Mouse (Mus musculus): ENCODE measurements around the gene Afap1. TPM values are rescaled to one million over a fixed set of nuclear protein-coding genes. Genes with fewer than 3 reads are reported as not detected.

Afap1 gene
- polyA plus RNA-seq, 1 experiment = 14.1 TPM

DNA sequence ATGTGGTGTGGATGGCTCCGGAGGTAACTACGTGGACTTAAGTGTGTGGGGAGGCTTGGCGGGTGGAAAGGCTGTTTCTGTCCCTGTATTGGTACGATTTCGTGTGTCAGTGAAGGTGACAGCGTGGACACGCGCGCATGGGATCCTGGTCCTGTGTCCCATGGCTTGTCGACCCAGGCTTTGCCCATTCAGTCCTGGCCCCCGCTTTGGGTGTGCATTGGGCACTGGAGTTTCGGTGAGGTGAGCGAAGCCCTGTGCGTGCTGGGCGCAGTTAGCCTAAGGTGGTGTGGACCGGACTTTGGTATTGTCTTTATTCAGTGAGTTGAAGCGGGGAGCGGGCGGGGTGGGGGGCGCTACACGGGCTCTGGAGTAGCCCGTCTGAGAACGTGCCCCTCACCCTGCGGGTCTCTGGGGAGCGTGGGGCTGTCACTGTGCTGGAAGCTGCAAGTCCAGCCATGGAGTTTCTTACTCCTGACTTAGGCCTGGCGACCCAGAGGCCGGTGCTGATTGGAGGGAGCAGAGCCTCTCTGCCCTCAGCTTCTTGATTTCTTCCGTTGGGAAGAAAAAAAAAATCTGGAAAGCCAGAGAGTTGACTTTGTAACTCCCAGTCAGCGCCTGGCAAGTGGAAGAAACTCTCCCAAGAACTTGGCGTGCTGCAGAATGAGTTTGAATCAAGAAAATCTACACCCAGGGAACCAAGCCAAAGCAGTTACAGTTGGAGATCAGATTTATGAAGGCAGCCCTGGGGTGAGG, 1.4 kb downstream of the Afap1 start:
- no peak for TF ChIP-seq POLR2A (IDR thresholded peaks at IDR 0.05; ENCODE audit: extremely low read depth, insufficient read depth, low read length)
- no peak for TF ChIP-seq CTCF (IDR thresholded peaks at IDR 0.05; ENCODE audit: extremely low read depth, insufficient read depth, low read length)
- Histone ChIP-seq H3K27ac (ENCODE audit: insufficient read depth, low read length) (no peak overlapping the region), H3K4me3 (ENCODE audit: insufficient read depth, low read length) (peak overlapping the region; percentile 68), H3K4me1 (ENCODE audit: control insufficient read depth, insufficient read depth, low read length) (peaks cover 2% of the 10 kb centered on the region)

DNA sequence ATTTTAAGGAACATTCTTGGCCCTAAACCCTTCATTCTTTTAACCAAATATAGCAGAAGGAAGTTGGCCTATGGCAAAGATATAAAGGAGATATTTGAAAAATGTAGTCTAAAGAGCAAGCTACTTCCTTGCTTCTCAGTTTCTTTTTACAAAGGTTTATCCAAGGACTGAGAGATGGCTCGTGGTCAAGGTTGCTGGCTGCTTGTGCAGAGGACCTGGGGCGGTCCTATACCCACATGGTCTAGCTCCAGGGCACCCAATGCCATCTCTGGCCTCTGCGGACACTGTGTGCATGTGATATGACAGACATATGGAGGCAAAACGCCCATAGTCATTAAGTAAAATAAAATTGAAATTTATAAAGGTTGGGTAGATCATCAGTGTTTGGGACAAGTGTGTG, 2.8 kb downstream of the Afap1 start:
- H3K4me1 ChIP-seq (ENCODE audit: control insufficient read depth, insufficient read depth, low read length) = peaks cover 2% of the 10 kb centered on the region; the same call in 1 of the 2 replicates
- H3K4me3 ChIP-seq (ENCODE audit: insufficient read depth, low read length) = no peak overlapping the region
- H3K27ac ChIP-seq (ENCODE audit: insufficient read depth, low read length) = no peak overlapping the region
- TF ChIP-seq POLR2A (IDR thresholded peaks at IDR 0.05; ENCODE audit: extremely low read depth, insufficient read depth, low read length) = no peak
- TF ChIP-seq CTCF (IDR thresholded peaks at IDR 0.05; ENCODE audit: extremely low read depth, insufficient read depth, low read length) = no peak

DNA sequence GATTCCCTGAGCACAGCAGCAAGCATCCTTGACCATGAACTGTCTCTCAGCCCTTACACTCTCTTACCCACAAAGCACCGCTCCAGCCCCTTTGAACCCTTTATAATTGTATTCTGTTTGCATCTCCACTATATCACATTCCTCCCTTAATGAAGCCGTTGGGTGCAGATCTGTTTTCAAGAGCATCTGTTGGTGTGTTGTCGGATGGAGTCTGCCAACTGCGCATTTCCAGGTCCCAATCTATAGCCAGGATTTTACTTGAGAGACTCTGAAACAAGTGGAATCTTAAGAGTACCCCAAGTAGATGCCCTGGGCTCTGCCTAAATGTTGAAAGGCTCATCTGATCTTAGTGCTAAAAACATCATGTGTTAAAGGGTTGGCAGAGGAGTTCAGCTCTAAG, 3.4 kb downstream of the Afap1 start:
- TF ChIP-seq POLR2A (IDR thresholded peaks at IDR 0.05; ENCODE audit: extremely low read depth, insufficient read depth, low read length) (no peak), CTCF (IDR thresholded peaks at IDR 0.05; ENCODE audit: extremely low read depth, insufficient read depth, low read length) (no peak)
- H3K4me1 ChIP-seq (ENCODE audit: control insufficient read depth, insufficient read depth, low read length) = peaks cover 2% of the 10 kb centered on the region; the same call in 1 of the 2 replicates
- no peak overlapping the region for H3K27ac ChIP-seq (ENCODE audit: insufficient read depth, low read length)
- no peak overlapping the region for H3K4me3 ChIP-seq (ENCODE audit: insufficient read depth, low read length)

DNA sequence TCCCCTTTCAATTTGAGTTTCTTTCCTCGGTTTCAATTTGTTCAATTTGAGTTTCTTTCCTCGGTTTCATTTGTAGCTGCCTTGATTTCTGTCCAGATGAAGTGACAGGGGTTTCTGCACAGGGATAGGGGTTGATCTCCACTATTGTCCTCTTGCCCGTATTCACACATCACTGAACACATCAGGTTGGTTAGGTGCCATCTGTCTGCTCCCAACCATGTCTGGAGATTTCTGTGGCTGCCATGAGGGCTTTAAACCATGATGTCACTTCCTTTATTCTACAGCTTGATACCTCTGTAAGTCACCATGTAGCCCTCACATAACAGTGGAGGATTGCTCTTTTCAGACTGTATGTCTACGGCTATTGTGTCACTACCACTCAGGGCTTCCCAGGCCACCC, 4.0 kb downstream of the Afap1 start:
- peaks cover 2% of the 10 kb centered on the region; the same call in 1 of the 2 replicates for H3K4me1 ChIP-seq (ENCODE audit: control insufficient read depth, insufficient read depth, low read length)
- TF ChIP-seq POLR2A (IDR thresholded peaks at IDR 0.05; ENCODE audit: extremely low read depth, insufficient read depth, low read length) (no peak), CTCF (IDR thresholded peaks at IDR 0.05; ENCODE audit: extremely low read depth, insufficient read depth, low read length) (no peak)
- H3K27ac ChIP-seq (ENCODE audit: insufficient read depth, low read length) = no peak overlapping the region
- no peak overlapping the region for H3K4me3 ChIP-seq (ENCODE audit: insufficient read depth, low read length)

DNA sequence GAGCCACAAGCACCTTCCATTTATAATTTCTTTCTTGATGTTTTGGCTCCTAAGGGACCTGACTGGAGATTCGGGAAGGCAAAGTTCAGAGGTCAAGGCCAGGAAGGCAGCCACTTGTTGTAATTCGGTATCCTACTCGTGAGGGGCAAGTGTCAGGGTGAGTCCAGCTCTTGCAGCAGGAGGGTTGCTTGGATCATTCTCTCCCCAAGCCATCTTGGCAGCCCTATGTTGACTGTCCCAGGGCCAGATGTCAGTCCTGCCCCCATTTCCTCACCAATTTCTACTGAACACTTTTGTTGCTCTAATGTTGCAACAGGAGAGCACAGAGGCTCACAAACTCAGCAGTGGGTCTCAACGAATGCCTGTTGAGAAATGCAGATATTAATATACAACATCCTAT, 5.0 kb downstream of the Afap1 start:
- H3K4me3 ChIP-seq (ENCODE audit: insufficient read depth, low read length) = no peak overlapping the region
- no peak for TF ChIP-seq POLR2A (IDR thresholded peaks at IDR 0.05; ENCODE audit: extremely low read depth, insufficient read depth, low read length)
- no peak for TF ChIP-seq CTCF (IDR thresholded peaks at IDR 0.05; ENCODE audit: extremely low read depth, insufficient read depth, low read length)
- no peak overlapping the region for H3K27ac ChIP-seq (ENCODE audit: insufficient read depth, low read length)
- H3K4me1 ChIP-seq (ENCODE audit: control insufficient read depth, insufficient read depth, low read length) = no peaks in the 10 kb centered on the region

DNA sequence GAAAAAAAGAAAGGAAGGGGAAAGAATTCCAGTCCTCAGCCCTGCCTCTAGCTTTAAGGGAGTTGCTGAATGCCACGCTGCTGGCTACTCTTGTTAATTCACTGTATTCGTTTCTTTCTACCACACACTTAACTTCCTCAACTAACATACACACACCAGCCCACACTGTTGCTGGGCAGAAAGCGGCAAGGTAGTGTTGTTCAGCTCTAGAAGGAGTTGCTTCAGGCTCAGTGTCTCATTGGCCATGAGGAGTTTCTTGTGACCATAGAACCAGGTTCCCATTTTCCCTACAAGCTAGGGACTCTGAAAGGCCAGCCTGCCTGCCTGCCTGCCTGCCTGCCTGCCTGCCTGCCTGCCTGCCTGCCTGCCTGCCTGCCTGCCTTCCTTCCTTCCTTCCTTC, 5.9 kb downstream of the Afap1 start:
- no peaks in the 10 kb centered on the region for H3K4me1 ChIP-seq (ENCODE audit: control insufficient read depth, insufficient read depth, low read length)

DNA sequence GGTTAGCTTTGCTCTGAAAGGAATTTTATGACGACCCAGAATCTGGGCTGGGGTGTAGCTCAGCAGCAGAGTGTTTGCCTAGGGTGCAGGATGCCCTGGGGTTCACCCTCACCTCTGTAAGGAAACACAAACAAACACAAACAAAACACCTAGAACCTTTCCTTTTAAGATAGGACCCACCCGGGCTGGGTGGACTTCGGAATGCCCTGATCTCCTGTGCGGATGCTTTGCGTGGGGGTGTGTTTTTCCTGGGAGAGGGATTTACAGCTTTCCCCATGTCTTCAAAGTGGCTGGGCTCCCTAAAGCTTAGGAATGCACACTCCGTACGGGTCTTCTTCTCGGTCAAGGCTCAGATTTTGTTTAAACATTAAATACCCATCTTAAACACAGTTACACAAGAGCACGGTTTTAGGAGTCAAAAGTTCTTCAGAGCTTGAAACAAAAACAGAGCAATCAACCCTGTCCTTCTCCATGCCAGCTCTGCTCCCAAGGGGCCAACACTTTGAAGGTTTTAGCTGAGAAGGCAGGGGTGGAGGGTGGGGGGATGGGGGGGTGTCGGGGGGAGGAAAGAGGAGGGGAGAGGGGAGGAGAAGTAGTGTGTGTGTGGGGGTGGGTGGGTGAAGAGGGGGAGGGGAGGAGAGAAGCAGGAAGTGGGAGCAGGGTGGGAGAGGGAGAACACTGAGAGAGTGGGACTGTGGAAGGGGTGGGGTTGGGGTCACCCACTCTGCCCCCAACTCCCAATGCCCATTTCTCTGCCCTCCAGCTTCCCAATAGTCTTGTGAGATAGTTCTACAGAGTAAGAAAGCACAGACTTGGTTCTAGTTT, 7.5 kb downstream of the Afap1 start:
- H3K4me3 ChIP-seq (ENCODE audit: insufficient read depth, low read length) = no peak overlapping the region
- no peaks in the 10 kb centered on the region for H3K4me1 ChIP-seq (ENCODE audit: control insufficient read depth, insufficient read depth, low read length)
- no peak overlapping the region for H3K27ac ChIP-seq (ENCODE audit: insufficient read depth, low read length)
- no peak for TF ChIP-seq POLR2A (IDR thresholded peaks at IDR 0.05; ENCODE audit: extremely low read depth, insufficient read depth, low read length)
- no peak for TF ChIP-seq CTCF (IDR thresholded peaks at IDR 0.05; ENCODE audit: extremely low read depth, insufficient read depth, low read length)

More for the DNA sequence above, 5.9 kb downstream of the Afap1 start:
- Histone ChIP-seq H3K4me3 (ENCODE audit: insufficient read depth, low read length) (no peak overlapping the region), H3K27ac (ENCODE audit: insufficient read depth, low read length) (no peak overlapping the region)
- TF ChIP-seq POLR2A (IDR thresholded peaks at IDR 0.05; ENCODE audit: extremely low read depth, insufficient read depth, low read length) = no peak

DNA sequence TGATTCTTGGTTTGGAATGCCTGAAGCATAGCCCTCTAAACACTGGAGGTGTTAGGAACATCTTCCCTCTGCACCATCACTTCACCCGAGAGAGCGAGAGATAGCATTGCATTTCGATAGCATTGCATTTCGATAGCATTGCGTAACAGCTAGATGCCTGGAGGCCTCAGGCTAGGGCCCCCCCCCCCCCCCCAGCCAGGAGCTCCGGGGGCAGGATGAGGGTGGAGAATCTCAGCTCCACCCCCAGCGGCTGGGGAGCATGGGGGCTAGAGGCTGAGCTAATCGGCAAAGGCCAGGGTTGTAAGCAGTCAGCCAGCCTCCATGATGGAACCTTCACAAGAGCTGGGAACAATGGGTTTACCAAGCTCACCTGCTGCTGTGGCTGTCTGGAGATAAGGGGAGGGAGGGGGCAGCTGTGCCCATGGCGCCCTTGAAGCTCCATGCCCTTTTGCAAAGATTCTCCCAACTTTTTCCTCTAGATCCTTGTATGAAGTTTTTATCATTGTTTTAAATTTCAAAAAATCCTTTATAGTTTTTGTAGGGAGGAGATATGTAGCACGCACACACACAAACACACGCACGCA, 8.2 kb downstream of the Afap1 start:
- H3K4me1 ChIP-seq (ENCODE audit: control insufficient read depth, insufficient read depth, low read length) = no peaks in the 10 kb centered on the region
- TF ChIP-seq CTCF (IDR thresholded peaks at IDR 0.05; ENCODE audit: extremely low read depth, insufficient read depth, low read length) (no peak), POLR2A (IDR thresholded peaks at IDR 0.05; ENCODE audit: extremely low read depth, insufficient read depth, low read length) (no peak)
- H3K4me3 ChIP-seq (ENCODE audit: insufficient read depth, low read length) = no peak overlapping the region
- no peak overlapping the region for H3K27ac ChIP-seq (ENCODE audit: insufficient read depth, low read length)

DNA sequence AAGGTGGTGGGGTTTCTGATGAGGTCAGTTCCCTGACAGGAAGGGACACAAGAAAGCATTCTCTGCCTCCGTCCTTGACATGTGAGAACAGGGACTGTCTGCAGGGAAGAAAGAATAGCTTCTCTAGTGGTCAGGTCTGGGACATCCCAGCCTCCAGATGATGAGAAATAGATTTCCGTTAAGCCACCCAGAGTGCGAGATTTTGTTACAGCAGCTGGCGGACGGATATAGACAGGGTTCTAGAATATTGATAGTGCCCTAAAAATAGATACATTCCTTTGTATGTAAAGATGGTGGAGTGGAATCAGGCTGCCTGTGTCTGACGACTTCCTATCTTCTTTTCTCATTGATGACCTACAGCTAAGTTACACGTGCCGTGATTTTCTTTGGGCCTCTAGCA, 10.3 kb downstream of the Afap1 start:
- TF ChIP-seq POLR2A (IDR thresholded peaks at IDR 0.05; ENCODE audit: extremely low read depth, insufficient read depth, low read length) (no peak), CTCF (IDR thresholded peaks at IDR 0.05; ENCODE audit: extremely low read depth, insufficient read depth, low read length) (no peak)
- Histone ChIP-seq H3K27ac (ENCODE audit: insufficient read depth, low read length) (no peak overlapping the region), H3K4me1 (ENCODE audit: control insufficient read depth, insufficient read depth, low read length) (peaks cover 4% of the 10 kb centered on the region), H3K4me3 (ENCODE audit: insufficient read depth, low read length) (no peak overlapping the region)
